Mouse (Mus musculus): ENCODE measurements at regions not wholly inside any gene's neighbourhood (a gene's known extent, or its start where the extent isn't known, plus 50 kb on each side); places are given as distances from the start of the nearest gene placed in this dataset.

- no peak for TF ChIP-seq CTCF (IDR thresholded peaks at IDR 0.05; ENCODE audit: extremely low read depth, insufficient read length, insufficient replicate concordance, low read depth, low read length)
- TF ChIP-seq POLR2A (IDR thresholded peaks at IDR 0.05; ENCODE audit: low read depth, low read length), result no peak
These were observed 371.3 kb upstream of the Ubash3b start for GRCm38 (mm10) chr9:41532786-41533185.
